In genomic region chr1:74283686-74284463, GRCm38 (mm10) we compare ENCODE assay signal across 10 mouse cellular contexts. TPM values are rescaled to one million over a fixed set of nuclear protein-coding genes. Genes with fewer than 3 reads are reported as not detected.
A peak's percentile ranks its signal among the peaks of the same experiment; 100 is the strongest.
DNase-seq lines count a peak whose midpoint lies in the region; ATAC-seq lines count a peak whose summit lies in the region.
"Had no signal": no experiment of that assay in that cellular context is flagged by ENCODE, and none has a peak within 500 bp of the region (broad histone marks: within the 10 kb centered on the region; RNA-seq: fewer than 3 reads in every experiment).

No protein-coding gene starts in this region.

- H3K4me1 ChIP-seq in forebrain, embryonic 10.5 days, result peaks cover 31% of the 10 kb centered on the region
- peaks cover 38% of the 10 kb centered on the region for H3K4me1 ChIP-seq in hindbrain, embryonic 15.5 days (replicated peaks)
- peaks cover 23% of the 10 kb centered on the region for H3K4me1 ChIP-seq in stomach, embryonic 14.5 days (ENCODE audit: control insufficient read depth, insufficient read depth, low read length)

- peak; percentile 31 for ATAC-seq in hindbrain, embryonic 15.5 days (ENCODE audit: low FRiP score, low read depth)
- peak; percentile 53; the same call in 1 of the 2 replicates for ATAC-seq in stomach, embryonic 14.5 days (ENCODE audit: insufficient number of reproducible peaks, insufficient read depth, low FRiP score, low read depth)

- whole genome bisulfite sequencing in forebrain, embryonic 10.5 days, result 14% methylated on average over 15 of the region's 15 CpGs
- WGBS in hindbrain, embryonic 15.5 days, result 14% methylated on average over 15 of the region's 15 CpGs
- WGBS in stomach, embryonic 14.5 days, result 14% methylated on average over 14 of the region's 15 CpGs

- H3K4me2 ChIP-seq in hindbrain, embryonic 15.5 days, result peak overlapping the region; percentile 87
- peak overlapping the region; percentile 87 for H3K4me2 ChIP-seq in stomach, embryonic 14.5 days (replicated peaks; ENCODE audit: low read depth, low read length)

- no peaks in the 10 kb centered on the region for H3K27me3 ChIP-seq in forebrain, embryonic 10.5 days (ENCODE audit: poor library complexity, severe bottlenecking)
- no peaks in the 10 kb centered on the region for H3K27me3 ChIP-seq in hindbrain, embryonic 15.5 days
- H3K27me3 ChIP-seq in stomach, embryonic 14.5 days (ENCODE audit: control insufficient read depth, insufficient read depth, low read length), result no peaks in the 10 kb centered on the region
- H3K27me3 ChIP-seq: Patski had no signal

- peak overlapping the region; percentile 83 for H3K4me3 ChIP-seq in forebrain, embryonic 10.5 days
- peak overlapping the region; percentile 86 for H3K4me3 ChIP-seq in hindbrain, embryonic 15.5 days
- peak overlapping the region; percentile 71 for H3K4me3 ChIP-seq in stomach, embryonic 14.5 days (ENCODE audit: low read depth, low read length)

- peak overlapping the region; percentile 87 for H3K27ac ChIP-seq in forebrain, embryonic 10.5 days
- H3K27ac ChIP-seq in hindbrain, embryonic 15.5 days (replicated peaks), result peak overlapping the region; percentile 83
- peak overlapping the region; percentile 61; the same call in 1 of the 2 replicates for H3K27ac ChIP-seq in stomach, embryonic 14.5 days (ENCODE audit: low read length)

- peak overlapping the region; percentile 81 for H3K9ac ChIP-seq in hindbrain, embryonic 15.5 days
- H3K9ac ChIP-seq in stomach, embryonic 14.5 days (replicated peaks; ENCODE audit: low read depth, low read length), result peak overlapping the region; percentile 59

- DNase-seq in frontal cortex, postnatal 10 days (ENCODE audit: low spot score in 2 of 2), result peak; percentile 63 to 67
- DNase-seq in frontal cortex, postnatal 25 days (ENCODE audit: low spot score in 2 of 2), result no peak
- peak; percentile 80 to 83 for DNase-seq in adrenal gland, postnatal 36 days
- peak; percentile 46 for DNase-seq in forebrain, embryonic 10.5 days (ENCODE audit: extremely low spot score, low spot score)
- DNase-seq in left cerebral cortex, postnatal 4 days, result peak; percentile 74
- DNase-seq in mesoderm, embryonic 11.5 days (ENCODE audit: low read depth, low spot score), result peak; percentile 53

- H3K36me3 ChIP-seq in forebrain, embryonic 10.5 days (replicated peaks), result peaks cover 52% of the 10 kb centered on the region
- H3K36me3 ChIP-seq in hindbrain, embryonic 15.5 days, result peaks cover 30% of the 10 kb centered on the region
- H3K36me3 ChIP-seq in stomach, embryonic 14.5 days (ENCODE audit: control insufficient read depth, insufficient read depth, low read length), result peaks cover 53% of the 10 kb centered on the region

- intact Hi-C loops in left cerebral cortex, postnatal 4 days (cut with DNase I), result no loop called here

- H3K9me3 ChIP-seq in forebrain, embryonic 10.5 days, result no peaks in the 10 kb centered on the region
- no peaks in the 10 kb centered on the region for H3K9me3 ChIP-seq in hindbrain, embryonic 15.5 days
- H3K9me3 ChIP-seq in stomach, embryonic 14.5 days (ENCODE audit: control insufficient read depth, low read depth, low read length), result no peaks in the 10 kb centered on the region

RNA-seq across cellular contexts. Expression of gene Aamp, which starts 0.7 kb away (rescaled TPM):
- total RNA-seq in adrenal gland, postnatal 36 days (2021), result 100 to 1,000 TPM; 174 to 190 TPM
- polyA plus RNA-seq in forebrain, embryonic 10.5 days (2016; fragmentation: Nextera tagmentation; extraction: Ambion mirVana), result 245 and 246 TPM in 2 replicates
- polyA plus RNA-seq in hindbrain, embryonic 15.5 days (2015; fragmentation: Nextera tagmentation; extraction: Ambion mirVana), result 212 and 217 TPM in 2 replicates
- 100 to 1,000 TPM; 122 to 124 TPM for total RNA-seq in left cerebral cortex, postnatal 4 days (2021)
- polyA plus RNA-seq in stomach, embryonic 14.5 days (2014; fragmentation: Nextera tagmentation; extraction: Ambion mirVana), result 240 and 261 TPM in 2 replicates

RNA-seq across cellular contexts. Expression of gene Pnkd, which starts 0.9 kb away (rescaled TPM):
- total RNA-seq in adrenal gland, postnatal 36 days (2021), result 10 to 100 TPM; 72.5 to 80.8 TPM
- polyA plus RNA-seq in forebrain, embryonic 10.5 days (2016; fragmentation: Nextera tagmentation; extraction: Ambion mirVana), result 99.7 and 101 TPM in 2 replicates
- polyA plus RNA-seq in hindbrain, embryonic 15.5 days (2015; fragmentation: Nextera tagmentation; extraction: Ambion mirVana), result 137 and 144 TPM in 2 replicates
- total RNA-seq in left cerebral cortex, postnatal 4 days (2021), result 10 to 100 TPM; 98.6 to 99.4 TPM
- polyA plus RNA-seq in stomach, embryonic 14.5 days (2014; fragmentation: Nextera tagmentation; extraction: Ambion mirVana), result 122 and 132 TPM in 2 replicates

RNA-seq across cellular contexts. Expression of gene Gpbar1, which starts 5.5 kb away (rescaled TPM):
- total RNA-seq in adrenal gland, postnatal 36 days (2021), result not detected
- polyA plus RNA-seq in forebrain, embryonic 10.5 days (2016; fragmentation: Nextera tagmentation; extraction: Ambion mirVana), result 0.14 and 0.33 TPM in 2 replicates
- not detected in 2 replicates for polyA plus RNA-seq in hindbrain, embryonic 15.5 days (2015; fragmentation: Nextera tagmentation; extraction: Ambion mirVana)
- not detected for total RNA-seq in left cerebral cortex, postnatal 4 days (2021)
- 3.5 and 4.1 TPM in 2 replicates for polyA plus RNA-seq in stomach, embryonic 14.5 days (2014; fragmentation: Nextera tagmentation; extraction: Ambion mirVana)
- total RNA-seq: layer of hippocampus, postnatal 14 days had no signal

RNA-seq across cellular contexts. Expression of gene Tmbim1, which starts 21.5 kb away (rescaled TPM):
- total RNA-seq in adrenal gland, postnatal 36 days (2021), result 100 to 1,000 TPM; 101 to 106 TPM
- 8.1 and 8.3 TPM in 2 replicates for polyA plus RNA-seq in forebrain, embryonic 10.5 days (2016; fragmentation: Nextera tagmentation; extraction: Ambion mirVana)
- 11.1 and 11.5 TPM in 2 replicates for polyA plus RNA-seq in hindbrain, embryonic 15.5 days (2015; fragmentation: Nextera tagmentation; extraction: Ambion mirVana)
- total RNA-seq in left cerebral cortex, postnatal 4 days (2021), result 1 to 10 TPM; 5.2 to 5.3 TPM
- 50.1 and 53.9 TPM in 2 replicates for polyA plus RNA-seq in stomach, embryonic 14.5 days (2014; fragmentation: Nextera tagmentation; extraction: Ambion mirVana)

RNA-seq across cellular contexts. Expression of gene Arpc2, which starts 48.0 kb away (rescaled TPM):
- total RNA-seq in adrenal gland, postnatal 36 days (2021), result 100 to 1,000 TPM; 181 to 203 TPM
- polyA plus RNA-seq in forebrain, embryonic 10.5 days (2016; fragmentation: Nextera tagmentation; extraction: Ambion mirVana), result 345 TPM in 2 replicates
- 381 and 397 TPM in 2 replicates for polyA plus RNA-seq in hindbrain, embryonic 15.5 days (2015; fragmentation: Nextera tagmentation; extraction: Ambion mirVana)
- 100 to 1,000 TPM; 333 to 372 TPM for total RNA-seq in left cerebral cortex, postnatal 4 days (2021)
- 406 and 429 TPM in 2 replicates for polyA plus RNA-seq in stomach, embryonic 14.5 days (2014; fragmentation: Nextera tagmentation; extraction: Ambion mirVana)

Comparison
In these comparisons a context has a peak if more than half of its experiments do, and no peak if none do; other contexts are left out.
1. DNase-seq: peak in frontal cortex, postnatal 10 days (2 of 2), adrenal gland, postnatal 36 days (2 of 2), forebrain, embryonic 10.5 days (single experiment), left cerebral cortex, postnatal 4 days (single experiment) and mesoderm, embryonic 11.5 days (single experiment); none in frontal cortex, postnatal 25 days (0 of 2).
2. Peak in every context shown above with its lines, with median percentiles within 50 percentile points of each other: H3K27ac ChIP-seq and H3K4me3 ChIP-seq.